Mouse (Mus musculus): ENCODE data around the gene Sec61b. TPM values are rescaled to one million over a fixed set of nuclear protein-coding genes. Genes with fewer than 3 reads are reported as not detected.

Gene Sec61b
- total and polyA plus RNA-seq, 3 experiments = 329 to 538 TPM; not detected in 1

DNA sequence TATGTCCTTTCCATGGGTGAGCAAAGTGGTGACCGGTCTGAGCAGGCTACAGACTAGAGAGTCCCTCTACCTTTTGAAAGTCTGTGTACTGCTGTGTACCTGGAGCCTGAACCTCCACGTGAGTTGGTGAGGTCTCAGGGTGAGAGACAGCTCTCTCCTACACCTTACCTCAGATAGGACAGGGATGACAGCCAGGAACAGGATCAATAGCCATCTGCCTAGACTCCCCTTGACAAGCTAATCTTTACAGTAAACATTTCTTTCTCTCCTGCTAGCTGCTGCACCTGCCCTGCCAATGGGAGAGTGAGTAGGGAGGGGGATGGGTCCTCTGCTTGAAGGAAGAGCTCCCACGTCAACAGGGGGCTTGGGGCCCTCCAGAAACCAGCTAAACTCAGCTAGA, 46.9 kb upstream of the Sec61b start:
- Histone ChIP-seq H3K27ac (ENCODE audit: control insufficient read depth, low read depth, low read length) (no peak overlapping the region), H3K27me3 (ENCODE audit: control insufficient read depth in 1 of 2, insufficient read depth in 2 of 2, low read length in 2 of 2) (no peaks in the 10 kb centered on the region; a peak in 1 of 4 replicates), H3K79me2 (ENCODE audit: control insufficient read depth, insufficient read depth, low read length, poor library complexity) (no peaks in the 10 kb centered on the region), H3K4me1 (ENCODE audit: control insufficient read depth in 1 of 2, insufficient read depth in 2 of 2, low read length in 2 of 2) (0 out of 4 replicates have a peak, but pooled peaks cover 0 to under 1% of the 10 kb centered on the region in 2 experiments), H3K36me3 (ENCODE audit: control insufficient read depth in 1 of 2, insufficient read depth in 2 of 2, low read length in 2 of 2) (peaks cover 0 to under 1% of the 10 kb centered on the region in 2 experiments; a peak in 1 of 4 replicates), H3K9me3 (replicated peaks; ENCODE audit: insufficient read depth, low read length) (no peaks in the 10 kb centered on the region), H3K4me3 (ENCODE audit: control insufficient read depth in 1 of 2, insufficient read depth in 1 of 2, low read depth in 2 of 2, low read length in 2 of 2) (no peak overlapping the region), H3K9ac (ENCODE audit: control insufficient read depth, low read depth, low read length, poor library complexity, severe bottlenecking) (no peak overlapping the region)
- TF ChIP-seq KAT2A (conservative IDR thresholded peaks at IDR 0.05; ENCODE audit: low read depth, low read length) (no peak), MYB (IDR thresholded peaks at IDR 0.05; ENCODE audit: low read depth, low read length) (no peak), EP300 (IDR thresholded peaks at IDR 0.05; ENCODE audit: low read depth in 1 of 2, low read length in 2 of 2) (no peak), UBTF (IDR thresholded peaks at IDR 0.05; ENCODE audit: borderline replicate concordance, insufficient read depth, low read depth, low read length) (no peak), BHLHE40 (IDR thresholded peaks at IDR 0.05; ENCODE audit: borderline replicate concordance, low read depth, low read length) (no peak), JUND (IDR thresholded peaks at IDR 0.05; ENCODE audit: low read depth, low read length) (no peak), GATA1 (IDR thresholded peaks at IDR 0.05; ENCODE audit: low read depth, low read length) (no peak), USF2 (IDR thresholded peaks at IDR 0.05; ENCODE audit: borderline replicate concordance in 1 of 2, insufficient read depth in 1 of 2, low read depth in 1 of 2, low read length in 2 of 2) (no peak), CHD2 (IDR thresholded peaks at IDR 0.05; ENCODE audit: low read length) (no peak), ZNF384 (IDR thresholded peaks at IDR 0.05; ENCODE audit: low read depth, low read length) (no peak)
- DNase-seq (ENCODE audit: low read depth, low spot score) = no peak

DNA sequence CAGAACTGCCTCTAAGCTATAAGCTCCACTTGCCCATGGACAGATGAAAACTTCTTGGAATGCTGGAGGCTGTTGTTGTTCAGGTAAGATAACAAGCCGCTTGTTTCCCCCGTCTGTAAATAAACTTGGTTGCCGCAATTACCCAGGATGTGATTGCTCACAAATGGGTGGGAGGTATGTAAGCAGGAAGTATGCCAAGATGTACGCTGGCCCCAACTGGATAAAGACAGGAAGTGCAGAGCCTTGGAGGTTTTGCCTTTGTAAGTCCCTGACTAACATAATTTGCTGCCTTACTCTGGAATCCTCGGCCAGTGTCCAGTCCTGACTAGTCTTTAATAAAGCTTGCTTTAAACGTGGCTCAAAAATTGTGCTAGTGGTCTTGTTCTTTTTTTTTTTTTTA, 43.9 kb upstream of the Sec61b start:
- TF ChIP-seq ETS1 (IDR thresholded peaks at IDR 0.05; ENCODE audit: low read depth, low read length) (no peak), GATA1 (IDR thresholded peaks at IDR 0.05; ENCODE audit: low read depth, low read length) (no peak), SMC3 (IDR thresholded peaks at IDR 0.05; ENCODE audit: low read depth, low read length) (peak; percentile 2; the same call in 1 of the 2 replicates), TAL1 (IDR thresholded peaks at IDR 0.05; ENCODE audit: low read length) (no peak)
- no peaks in the 10 kb centered on the region; a peak in 1 of 4 replicates for H3K27me3 ChIP-seq (ENCODE audit: control insufficient read depth in 1 of 2, insufficient read depth in 2 of 2, low read length in 2 of 2)
- H3K9me3 ChIP-seq (replicated peaks; ENCODE audit: insufficient read depth, low read length) = no peaks in the 10 kb centered on the region
- DNase-seq (ENCODE audit: low read depth, low spot score) = peak; percentile 36
- no peaks in the 10 kb centered on the region for H3K4me1 ChIP-seq (ENCODE audit: control insufficient read depth in 1 of 2, insufficient read depth in 2 of 2, low read length in 2 of 2)
- no peak overlapping the region for H3K27ac ChIP-seq (ENCODE audit: control insufficient read depth, low read depth, low read length)
- H3K79me2 ChIP-seq (ENCODE audit: control insufficient read depth, insufficient read depth, low read length, poor library complexity) = no peaks in the 10 kb centered on the region
- H3K36me3 ChIP-seq (ENCODE audit: control insufficient read depth in 1 of 2, insufficient read depth in 2 of 2, low read length in 2 of 2) = no peaks in the 10 kb centered on the region
- no peak overlapping the region for H3K9ac ChIP-seq (ENCODE audit: control insufficient read depth, low read depth, low read length, poor library complexity, severe bottlenecking)
- H3K4me3 ChIP-seq (ENCODE audit: control insufficient read depth in 1 of 2, insufficient read depth in 1 of 2, low read depth in 2 of 2, low read length in 2 of 2) = no peak overlapping the region

DNA sequence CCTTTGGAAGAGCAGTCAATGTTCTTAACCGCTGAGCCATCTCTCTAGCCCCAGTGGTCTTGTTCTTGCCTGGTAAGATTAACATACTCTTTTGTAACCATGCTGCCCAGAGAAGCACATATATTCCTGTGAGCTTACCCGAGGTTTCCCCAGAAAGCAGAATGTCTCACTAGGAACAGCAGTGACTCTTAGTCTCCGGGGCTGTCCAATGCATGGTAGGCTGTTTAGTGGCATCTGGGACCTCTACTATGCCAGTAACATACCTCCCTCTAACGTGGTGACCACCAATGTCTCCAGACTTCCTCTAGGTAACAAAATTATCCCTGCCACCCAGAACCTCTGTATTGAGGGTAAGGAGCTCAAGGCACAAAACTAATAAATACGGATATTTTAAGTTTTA, 43.4 kb upstream of the Sec61b start:
- DNase-seq (ENCODE audit: low read depth, low spot score) = no peak
- no peaks in the 10 kb centered on the region; a peak in 1 of 4 replicates for H3K27me3 ChIP-seq (ENCODE audit: control insufficient read depth in 1 of 2, insufficient read depth in 2 of 2, low read length in 2 of 2)
- H3K9ac ChIP-seq (ENCODE audit: control insufficient read depth, low read depth, low read length, poor library complexity, severe bottlenecking) = no peak overlapping the region
- no peaks in the 10 kb centered on the region for H3K4me1 ChIP-seq (ENCODE audit: control insufficient read depth in 1 of 2, insufficient read depth in 2 of 2, low read length in 2 of 2)
- H3K9me3 ChIP-seq (replicated peaks; ENCODE audit: insufficient read depth, low read length) = no peaks in the 10 kb centered on the region
- H3K27ac ChIP-seq (ENCODE audit: control insufficient read depth, low read depth, low read length) = no peak overlapping the region
- TF ChIP-seq CHD2 (IDR thresholded peaks at IDR 0.05; ENCODE audit: low read length) = no peak
- no peak for TF ChIP-seq NELFE (IDR thresholded peaks at IDR 0.05; ENCODE audit: low read depth, low read length)
- TF ChIP-seq HCFC1 (IDR thresholded peaks at IDR 0.05; ENCODE audit: low read depth, low read length) = no peak
- no peak for TF ChIP-seq SIN3A (IDR thresholded peaks at IDR 0.05; ENCODE audit: low read length)
- TF ChIP-seq BHLHE40 (IDR thresholded peaks at IDR 0.05; ENCODE audit: borderline replicate concordance, low read depth, low read length) = no peak
- TF ChIP-seq MXI1 (IDR thresholded peaks at IDR 0.05; ENCODE audit: low read depth, low read length) = no peak
- no peak for TF ChIP-seq CTCF (IDR thresholded peaks at IDR 0.05 in 2 of 3, conservative IDR thresholded peaks at IDR 0.05 in 1 of 3; ENCODE audit: control insufficient read depth in 1 of 3, insufficient read depth in 1 of 3, low read depth in 2 of 3, low read length in 3 of 3, poor library complexity in 1 of 3, severe bottlenecking in 1 of 3)
- no peak for TF ChIP-seq MAX (IDR thresholded peaks at IDR 0.05; ENCODE audit: low read length)
- no peak for TF ChIP-seq POLR2AphosphoS2 (IDR thresholded peaks at IDR 0.05; ENCODE audit: low read length)
- no peak for TF ChIP-seq GATA1 (IDR thresholded peaks at IDR 0.05; ENCODE audit: low read depth, low read length)
- no peak for TF ChIP-seq EP300 (IDR thresholded peaks at IDR 0.05; ENCODE audit: low read depth in 1 of 2, low read length in 2 of 2)
- no peak for TF ChIP-seq TAL1 (IDR thresholded peaks at IDR 0.05; ENCODE audit: low read length)
- no peak for TF ChIP-seq ZKSCAN1 (IDR thresholded peaks at IDR 0.05; ENCODE audit: low read depth, low read length)
- H3K79me2 ChIP-seq (ENCODE audit: control insufficient read depth, insufficient read depth, low read length, poor library complexity) = no peaks in the 10 kb centered on the region
- H3K36me3 ChIP-seq (ENCODE audit: control insufficient read depth in 1 of 2, insufficient read depth in 2 of 2, low read length in 2 of 2) = no peaks in the 10 kb centered on the region
- H3K4me3 ChIP-seq (ENCODE audit: control insufficient read depth in 1 of 2, insufficient read depth in 1 of 2, low read depth in 2 of 2, low read length in 2 of 2) = no peak overlapping the region

Data from MEL (cell line).